Mouse (Mus musculus) neural tube, embryonic 13.5 days (tissue): ENCODE measurements around the gene Btbd18. TPM values are rescaled to one million over a fixed set of nuclear protein-coding genes. Genes with fewer than 3 reads are reported as not detected.
A peak's percentile ranks its signal among the peaks of the same experiment; 100 is the strongest.

Experiments
- ATAC-seq: fragments of 200-750 bp; cut with Nextera tagmentation; 2 replicates; pipeline ENCODE4 v1.8.0; 2017; ENCODE audit warnings: low read depth, mild to moderate bottlenecking, moderate TSS enrichment, moderate library complexity
- H3K27ac ChIP-seq: fragments of 300-500 bp; sonication (generic); replicated peaks from 2 replicates; pipeline ENCODE4 v1.5.1; 2015; ENCODE audit warnings: moderate library complexity, mild to moderate bottlenecking, inconsistent platforms
- H3K27me3 ChIP-seq: fragments of 300-500 bp; sonication (generic); 2 replicates; pipeline ENCODE4 v1.6.1; 2015; ENCODE audit warnings: mild to moderate bottlenecking, inconsistent platforms
- H3K36me3 ChIP-seq: fragments of 300-500 bp; sonication (generic); 2 replicates; pipeline ENCODE4 v1.6.1; 2015; ENCODE audit warnings: mild to moderate bottlenecking, inconsistent platforms
- H3K4me1 ChIP-seq: fragments of 300-500 bp; sonication (generic); replicated peaks from 2 replicates; pipeline ENCODE4 v1.6.1; 2015; ENCODE audit warnings: inconsistent platforms
- H3K4me2 ChIP-seq: fragments of 300-500 bp; sonication (generic); 2 replicates; pipeline ENCODE4 v1.6.1; 2015; ENCODE audit warnings: inconsistent platforms, mild to moderate bottlenecking, moderate library complexity
- H3K4me3 ChIP-seq: fragments of 300-500 bp; sonication (generic); 2 replicates; pipeline ENCODE4 v1.5.1; 2015; ENCODE audit warnings: mild to moderate bottlenecking, inconsistent platforms
- H3K9ac ChIP-seq: fragments of 300-500 bp; sonication (generic); 2 replicates; pipeline ENCODE4 v1.6.1; 2015; ENCODE audit warnings: moderate library complexity, mild to moderate bottlenecking, inconsistent platforms
- H3K9me3 ChIP-seq: fragments of 300-500 bp; sonication (generic); 2 replicates; pipeline ENCODE4 v1.6.1; 2016; ENCODE audit warnings: inconsistent platforms
- WGBS: fragments of 180-500 bp; shearing (Covaris S2); methylation state at CpG from one replicate; pipeline ENCODE4 v1.1.7; 2015; 5-methylcytosine and 5-hydroxymethylcytosine counted together
- polyA plus RNA-seq: library from polyadenylated mRNA; unstranded; fragments of >200 nt; fragmentation: Nextera tagmentation; extraction: Ambion mirVana; gene quantifications from 2 replicates; pipeline ENCODE4 v1.2.1, GENCODE M21; 2015

The Btbd18 gene
- polyA plus RNA-seq, 1 experiment from 2014 or later, result 0.22 TPM

- Histone ChIP-seq H3K9ac (no peak overlapping the region), H3K9me3 (no peaks in the 10 kb centered on the region), H3K27me3 (no peaks in the 10 kb centered on the region), H3K36me3 (no peaks in the 10 kb centered on the region), H3K4me3 (no peak overlapping the region), H3K4me1 (peaks cover 52% of the 10 kb centered on the region), H3K27ac (peak overlapping the region; percentile 52), H3K4me2 (no peak overlapping the region)
- ATAC-seq, result no peak
- WGBS, result 14% methylated on average over 3 of the region's 3 CpGs
Observed at GRCm38 (mm10) chr2:84632999-84633398, 25.9 kb upstream of the Btbd18 start.

GRCm38 (mm10) chr2:84634006-84634405 lies 24.9 kb upstream of the Btbd18 start:
- H3K36me3 ChIP-seq, result no peaks in the 10 kb centered on the region
- H3K27me3 ChIP-seq, result no peaks in the 10 kb centered on the region
- H3K27ac ChIP-seq, result peak overlapping the region; percentile 89
- no peak overlapping the region for H3K4me2 ChIP-seq
- WGBS, result 80% methylated on average over 4 of the region's 4 CpGs
- no peaks in the 10 kb centered on the region for H3K9me3 ChIP-seq
- H3K4me1 ChIP-seq, result peaks cover 62% of the 10 kb centered on the region
- H3K4me3 ChIP-seq, result no peak overlapping the region
- no peak for ATAC-seq
- no peak overlapping the region; the same call in 1 of the 2 replicates for H3K9ac ChIP-seq

GRCm38 (mm10) chr2:84634934-84635482 lies 23.9 kb upstream of the Btbd18 start:
- Histone ChIP-seq H3K27ac (peak overlapping the region; percentile 89), H3K4me2 (peak overlapping the region; percentile 34), H3K9ac (no peak overlapping the region), H3K4me3 (no peak overlapping the region), H3K36me3 (no peaks in the 10 kb centered on the region), H3K9me3 (no peaks in the 10 kb centered on the region), H3K27me3 (no peaks in the 10 kb centered on the region), H3K4me1 (peaks cover 65% of the 10 kb centered on the region)
- ATAC-seq, result peak; percentile 28; the same call in 1 of the 2 replicates
- 29% methylated on average over 4 of the region's 4 CpGs for WGBS

- H3K4me3 ChIP-seq, result no peak overlapping the region
- peaks cover 65% of the 10 kb centered on the region for H3K4me1 ChIP-seq
- peak overlapping the region; percentile 34; the same call in 1 of the 2 replicates for H3K4me2 ChIP-seq
- WGBS, result 0% methylated on average over 2 of the region's 2 CpGs
- no peaks in the 10 kb centered on the region for H3K27me3 ChIP-seq
- H3K36me3 ChIP-seq, result no peaks in the 10 kb centered on the region
- ATAC-seq, result peak; percentile 90
- no peaks in the 10 kb centered on the region for H3K9me3 ChIP-seq
- no peak overlapping the region for H3K9ac ChIP-seq
- peak overlapping the region; percentile 89 for H3K27ac ChIP-seq
Observed at GRCm38 (mm10) chr2:84635611-84636010, 23.3 kb upstream of the Btbd18 start.

GRCm38 (mm10) chr2:84636231-84636741 lies 22.6 kb upstream of the Btbd18 start:
- Histone ChIP-seq H3K27ac (peak overlapping the region; percentile 89), H3K9ac (no peak overlapping the region), H3K4me2 (peak overlapping the region; percentile 34), H3K27me3 (no peaks in the 10 kb centered on the region), H3K4me3 (no peak overlapping the region), H3K36me3 (no peaks in the 10 kb centered on the region), H3K4me1 (peaks cover 69% of the 10 kb centered on the region), H3K9me3 (no peaks in the 10 kb centered on the region)
- no peak for ATAC-seq
- 16% methylated on average over 8 of the region's 8 CpGs for WGBS

GRCm38 (mm10) chr2:84637452-84638165 lies 21.3 kb upstream of the Btbd18 start:
- peak overlapping the region; percentile 89 for H3K27ac ChIP-seq
- peak overlapping the region; percentile 18; the same call in 1 of the 2 replicates for H3K4me2 ChIP-seq
- H3K27me3 ChIP-seq, result no peaks in the 10 kb centered on the region
- H3K9ac ChIP-seq, result no peak overlapping the region
- 35% methylated on average over 7 of the region's 7 CpGs for WGBS
- H3K36me3 ChIP-seq, result 0 out of 2 replicates have a peak, but pooled peaks cover 5% of the 10 kb centered on the region
- H3K9me3 ChIP-seq, result no peaks in the 10 kb centered on the region
- ATAC-seq, result no peak
- H3K4me1 ChIP-seq, result peaks cover 75% of the 10 kb centered on the region
- H3K4me3 ChIP-seq, result no peak overlapping the region

GRCm38 (mm10) chr2:84638428-84639220 lies 20.3 kb upstream of the Btbd18 start:
- Histone ChIP-seq H3K9me3 (no peaks in the 10 kb centered on the region), H3K4me1 (peaks cover 74% of the 10 kb centered on the region), H3K4me3 (no peak overlapping the region), H3K27ac (peak overlapping the region; percentile 35), H3K9ac (no peak overlapping the region), H3K36me3 (0 out of 2 replicates have a peak, but pooled peaks cover 5% of the 10 kb centered on the region), H3K4me2 (peak overlapping the region; percentile 18; the same call in 1 of the 2 replicates), H3K27me3 (no peaks in the 10 kb centered on the region)
- no peak for ATAC-seq
- 75% methylated on average over 5 of the region's 5 CpGs for WGBS

- Histone ChIP-seq H3K9ac (no peak overlapping the region), H3K36me3 (0 out of 2 replicates have a peak, but pooled peaks cover 5% of the 10 kb centered on the region), H3K9me3 (no peaks in the 10 kb centered on the region), H3K4me3 (no peak overlapping the region), H3K27me3 (no peaks in the 10 kb centered on the region), H3K27ac (no peak overlapping the region), H3K4me2 (no peak overlapping the region), H3K4me1 (peaks cover 60% of the 10 kb centered on the region)
- ATAC-seq, result no peak
Observed at GRCm38 (mm10) chr2:84640833-84641232, 18.0 kb upstream of the Btbd18 start.

- WGBS, result 90% methylated on average over 1 of the region's 1 CpGs
- no peak for ATAC-seq
- no peak overlapping the region for H3K27ac ChIP-seq
Observed at GRCm38 (mm10) chr2:84646138-84646537, 12.7 kb upstream of the Btbd18 start.

GRCm38 (mm10) chr2:84647051-84647568 lies 11.8 kb upstream of the Btbd18 start:
- Histone ChIP-seq H3K36me3 (no peaks in the 10 kb centered on the region), H3K4me1 (peaks cover 43% of the 10 kb centered on the region), H3K27me3 (no peaks in the 10 kb centered on the region), H3K27ac (no peak overlapping the region), H3K4me2 (peak overlapping the region; percentile 73), H3K9ac (peak overlapping the region; percentile 78), H3K4me3 (peak overlapping the region; percentile 65), H3K9me3 (no peaks in the 10 kb centered on the region)
- 92% methylated on average over 6 of the region's 6 CpGs for WGBS
- no peak for ATAC-seq

More at GRCm38 (mm10) chr2:84646138-84646537, 12.7 kb upstream of the Btbd18 start:
- Histone ChIP-seq H3K4me2 (peak overlapping the region; percentile 73), H3K9me3 (no peaks in the 10 kb centered on the region), H3K27me3 (no peaks in the 10 kb centered on the region), H3K4me3 (no peak overlapping the region), H3K9ac (no peak overlapping the region), H3K36me3 (0 out of 2 replicates have a peak, but pooled peaks cover 5% of the 10 kb centered on the region), H3K4me1 (peaks cover 50% of the 10 kb centered on the region)

- peak overlapping the region; percentile 78 for H3K9ac ChIP-seq
- peak; percentile 63 for ATAC-seq
- 24% methylated on average over 6 of the region's 6 CpGs for WGBS
Observed at GRCm38 (mm10) chr2:84648369-84648768, 10.5 kb upstream of the Btbd18 start.

More at GRCm38 (mm10) chr2:84648369-84648768, 10.5 kb upstream of the Btbd18 start:
- Histone ChIP-seq H3K4me3 (peak overlapping the region; percentile 65), H3K36me3 (no peaks in the 10 kb centered on the region), H3K27ac (peak overlapping the region; percentile 74), H3K4me1 (peaks cover 37% of the 10 kb centered on the region), H3K27me3 (no peaks in the 10 kb centered on the region), H3K9me3 (no peaks in the 10 kb centered on the region), H3K4me2 (peak overlapping the region; percentile 73)
